Mouse (Mus musculus) urinary bladder, postnatal 10 days (tissue): ENCODE results near the gene Trpm3.

Source experiments
- DNase-seq: peaks from one replicate; pipeline ENCODE4 v3.0.0; 2022; ENCODE audit warnings: low spot score

Gene Trpm3

GRCm38 (mm10) chr19:23041483-23042167 is 902.8 kb downstream of the Trpm3 start:
- DNase-seq, result no peak

DNA sequence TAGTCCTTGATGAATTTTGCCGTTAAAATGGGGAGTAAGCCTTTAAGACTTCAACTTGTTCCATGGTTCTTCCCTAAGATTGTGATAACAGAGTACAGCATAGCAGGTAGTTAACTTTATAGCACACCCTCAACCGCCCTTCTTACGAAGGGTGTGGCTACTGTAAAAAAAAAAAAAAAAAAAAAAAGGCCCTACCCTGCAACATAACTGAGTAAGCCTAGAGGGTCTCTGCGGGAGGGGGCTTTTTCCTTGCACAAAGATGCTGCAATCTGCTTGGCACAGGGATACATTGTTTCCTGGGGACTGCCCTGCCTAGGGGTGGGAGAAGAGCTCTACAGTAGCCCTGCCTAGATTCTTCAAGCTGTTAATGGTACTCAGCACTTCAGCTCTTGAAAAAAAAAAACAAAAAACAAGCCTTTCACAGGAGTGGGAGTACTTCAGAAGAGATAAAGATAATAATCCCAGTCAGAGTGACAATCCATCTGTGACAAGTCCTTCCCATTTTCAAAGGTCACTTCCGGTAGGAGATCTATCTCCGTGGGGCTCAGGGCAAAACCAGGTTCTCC is 903.4 kb downstream of the Trpm3 start:
- DNase-seq, result no peak

DNA sequence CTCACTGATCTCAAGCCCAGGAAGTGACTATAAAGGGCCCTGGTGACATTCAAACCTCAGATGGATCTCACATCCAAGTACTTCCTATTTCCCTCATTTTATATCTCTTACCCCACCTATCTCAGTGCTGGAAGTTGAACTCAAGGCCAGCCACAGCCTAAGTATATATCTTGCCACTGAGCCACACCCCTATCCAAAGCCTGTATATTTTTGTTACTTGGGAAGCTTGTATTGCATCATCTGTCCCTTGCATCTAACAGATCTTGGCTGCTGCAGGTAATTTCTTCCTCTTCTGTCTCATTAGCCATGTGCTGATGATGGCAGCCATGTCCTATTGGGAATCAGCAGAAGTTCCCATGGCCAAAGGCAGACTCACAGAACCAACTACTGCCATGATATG is 904.9 kb downstream of the Trpm3 start:
- no peak for DNase-seq
